Mouse (Mus musculus) hindbrain, embryonic 10.5 days (tissue): ENCODE data around the gene Aif1l. TPM values are rescaled to one million over a fixed set of nuclear protein-coding genes. Genes with fewer than 3 reads are reported as not detected.
"Not testable (repeated sequence)": the region's sequence is repeated elsewhere in the genome, so short reads cannot be mapped to it uniquely, and the experiment has no call there.

Source experiments
- DNase-seq: peaks from one replicate; pipeline ENCODE4 v3.0.0-alpha.2; 2017; ENCODE audit warnings: low spot score
- H3K27ac ChIP-seq: fragments of 300-500 bp; sonication (generic); 2 replicates; pipeline ENCODE4 v1.5.1; 2016; ENCODE audit warnings: mild to moderate bottlenecking, moderate library complexity
- H3K27me3 ChIP-seq: fragments of 300-500 bp; sonication (generic); 2 replicates; pipeline ENCODE4 v1.6.1; 2016; ENCODE audit warnings: mild to moderate bottlenecking; ENCODE audit not compliant: poor library complexity, insufficient read depth, severe bottlenecking
- H3K36me3 ChIP-seq: fragments of 300-500 bp; sonication (generic); 2 replicates; pipeline ENCODE4 v1.6.1; 2016; ENCODE audit warnings: mild to moderate bottlenecking, moderate library complexity
- H3K4me1 ChIP-seq: fragments of 300-500 bp; sonication (generic); replicated peaks from 2 replicates; pipeline ENCODE4 v1.6.1; 2016; ENCODE audit warnings: mild to moderate bottlenecking
- H3K4me3 ChIP-seq: fragments of 300-500 bp; sonication (generic); 2 replicates; pipeline ENCODE4 v1.5.1; 2016; ENCODE audit warnings: mild to moderate bottlenecking, moderate library complexity
- H3K9me3 ChIP-seq: fragments of 300-500 bp; sonication (generic); 2 replicates; pipeline ENCODE4 v1.6.1; 2016; ENCODE audit warnings: mild to moderate bottlenecking, moderate library complexity
- WGBS: fragments of 180-500 bp; shearing (Covaris S2); methylation state at CpG from one replicate; pipeline ENCODE4 v1.1.7; 2016; 5-methylcytosine and 5-hydroxymethylcytosine counted together
- polyA plus RNA-seq: library from polyadenylated mRNA; unstranded; fragments of >200 nt; fragmentation: Nextera tagmentation; extraction: Ambion mirVana; gene quantifications from 2 replicates; pipeline ENCODE4 v1.2.1, GENCODE M21; 2016

The Aif1l gene
- polyA plus RNA-seq, result 47.3 and 71.6 TPM in 2 replicates

GRCm38 (mm10) chr2:31950058-31950871 is at the start of gene Aif1l:
Gene Aif1l (plus strand): TSS chr2:31950139.
- peak; percentile 86 for DNase-seq
- Histone ChIP-seq H3K27ac (peak within 1 kb of the TSS; percentile 91), H3K4me3 (peak within 1 kb of the TSS; percentile 91), H3K9me3 (no peaks in the 10 kb centered on the region), H3K4me1 (peaks cover 53% of the 10 kb centered on the region), H3K36me3 (peaks cover 29% of the 10 kb centered on the region), H3K27me3 (peaks cover 18% of the 10 kb centered on the region)
- under 1% methylated on average over 66 of the region's 66 CpGs for WGBS

GRCm38 (mm10) chr2:31900932-31901331 is 49.0 kb upstream of the Aif1l start:
- H3K36me3 ChIP-seq, result no peaks in the 10 kb centered on the region
- H3K27ac ChIP-seq, result no peak overlapping the region
- no peaks in the 10 kb centered on the region for H3K9me3 ChIP-seq
- 72% methylated on average over 4 of the region's 4 CpGs for WGBS
- DNase-seq, result no peak
- peaks cover 60% of the 10 kb centered on the region for H3K4me1 ChIP-seq
- H3K4me3 ChIP-seq, result no peak overlapping the region
- H3K27me3 ChIP-seq, result peaks cover 4% of the 10 kb centered on the region; the same call in 1 of the 2 replicates

GRCm38 (mm10) chr2:31901659-31902362 is 48.1 kb upstream of the Aif1l start:
- no peak for DNase-seq
- 53% methylated on average over 4 of the region's 4 CpGs for WGBS
- Histone ChIP-seq H3K4me3 (no peak overlapping the region), H3K36me3 (no peaks in the 10 kb centered on the region), H3K4me1 (peaks cover 60% of the 10 kb centered on the region), H3K27ac (no peak overlapping the region), H3K9me3 (no peaks in the 10 kb centered on the region), H3K27me3 (peaks cover 4% of the 10 kb centered on the region; the same call in 1 of the 2 replicates)

GRCm38 (mm10) chr2:31904089-31904488 is 45.9 kb upstream of the Aif1l start:
- H3K27ac ChIP-seq, result 0 out of 2 replicates have a peak overlapping the region, but pooled peaks have one; percentile 31
- DNase-seq, result no peak
- no peak overlapping the region for H3K4me3 ChIP-seq
- H3K36me3 ChIP-seq, result no peaks in the 10 kb centered on the region
- no peaks in the 10 kb centered on the region for H3K9me3 ChIP-seq
- 21% methylated on average over 6 of the region's 6 CpGs for WGBS
- H3K27me3 ChIP-seq, result peaks cover 4% of the 10 kb centered on the region; the same call in 1 of the 2 replicates
- peaks cover 58% of the 10 kb centered on the region for H3K4me1 ChIP-seq

GRCm38 (mm10) chr2:31904622-31905021 is 45.3 kb upstream of the Aif1l start:
- Histone ChIP-seq H3K27ac (0 out of 2 replicates have a peak overlapping the region, but pooled peaks have one; percentile 31), H3K4me3 (no peak overlapping the region), H3K9me3 (no peaks in the 10 kb centered on the region), H3K27me3 (peaks cover 4% of the 10 kb centered on the region; the same call in 1 of the 2 replicates), H3K4me1 (peaks cover 52% of the 10 kb centered on the region), H3K36me3 (no peaks in the 10 kb centered on the region)
- DNase-seq, result peak; percentile 53
- WGBS, result 10% methylated on average over 8 of the region's 8 CpGs

- Histone ChIP-seq H3K27me3 (peaks cover 4% of the 10 kb centered on the region; the same call in 1 of the 2 replicates), H3K4me3 (no peak overlapping the region), H3K4me1 (peaks cover 42% of the 10 kb centered on the region), H3K9me3 (no peaks in the 10 kb centered on the region), H3K27ac (0 out of 2 replicates have a peak overlapping the region, but pooled peaks have one; percentile 6), H3K36me3 (no peaks in the 10 kb centered on the region)
- DNase-seq, result no peak
- WGBS, result 47% methylated on average over 9 of the region's 9 CpGs
Observed at GRCm38 (mm10) chr2:31905682-31906081, 44.3 kb upstream of the Aif1l start.

- H3K9me3 ChIP-seq, result no peaks in the 10 kb centered on the region
- no peak overlapping the region for H3K27ac ChIP-seq
- no peak overlapping the region for H3K4me3 ChIP-seq
- 92% methylated on average over 9 of the region's 9 CpGs for WGBS
- DNase-seq, result no peak
- H3K36me3 ChIP-seq, result no peaks in the 10 kb centered on the region
- H3K4me1 ChIP-seq, result peaks cover 34% of the 10 kb centered on the region
- peaks cover 4% of the 10 kb centered on the region; the same call in 1 of the 2 replicates for H3K27me3 ChIP-seq
Observed at GRCm38 (mm10) chr2:31906407-31906806, 43.5 kb upstream of the Aif1l start.

- no peak overlapping the region for H3K27ac ChIP-seq
Observed at GRCm38 (mm10) chr2:31912575-31912974, 37.4 kb upstream of the Aif1l start.

GRCm38 (mm10) chr2:31914213-31914612 is 35.7 kb upstream of the Aif1l start:
- H3K4me3 ChIP-seq, H3K27me3 ChIP-seq, H3K4me1 ChIP-seq, DNase-seq, H3K36me3 ChIP-seq, H3K9me3 ChIP-seq, H3K27ac ChIP-seq: not testable (repeated sequence)

More at GRCm38 (mm10) chr2:31912575-31912974, 37.4 kb upstream of the Aif1l start:
- DNase-seq, result peak; percentile 39
- Histone ChIP-seq H3K4me3 (no peak overlapping the region), H3K4me1 (0 out of 2 replicates have a peak, but pooled peaks cover 3% of the 10 kb centered on the region), H3K36me3 (no peaks in the 10 kb centered on the region), H3K9me3 (no peaks in the 10 kb centered on the region), H3K27me3 (no peaks in the 10 kb centered on the region)
- WGBS, result 76% methylated on average over 4 of the region's 4 CpGs

GRCm38 (mm10) chr2:31915112-31915511 is 34.8 kb upstream of the Aif1l start:
- Histone ChIP-seq H3K9me3 (no peaks in the 10 kb centered on the region), H3K4me1 (peaks cover 4% of the 10 kb centered on the region), H3K27ac (no peak overlapping the region), H3K36me3 (no peaks in the 10 kb centered on the region), H3K27me3 (peaks cover 5% of the 10 kb centered on the region; the same call in 1 of the 2 replicates), H3K4me3 (no peak overlapping the region)
- WGBS, result 24% methylated on average over 4 of the region's 4 CpGs
- peak; percentile 79 for DNase-seq

- Histone ChIP-seq H3K27ac (no peak overlapping the region), H3K27me3 (peaks cover 13% of the 10 kb centered on the region; the same call in 1 of the 2 replicates), H3K9me3 (no peaks in the 10 kb centered on the region), H3K36me3 (no peaks in the 10 kb centered on the region), H3K4me3 (no peak overlapping the region), H3K4me1 (peaks cover 9% of the 10 kb centered on the region)
- DNase-seq, result peak; percentile 40
- 32% methylated on average over 4 of the region's 4 CpGs for WGBS
Observed at GRCm38 (mm10) chr2:31917636-31918035, 32.3 kb upstream of the Aif1l start.

- peaks cover 13% of the 10 kb centered on the region; the same call in 1 of the 2 replicates for H3K27me3 ChIP-seq
- H3K36me3 ChIP-seq, result no peaks in the 10 kb centered on the region
- peaks cover 6% of the 10 kb centered on the region for H3K4me1 ChIP-seq
- 83% methylated on average over 4 of the region's 4 CpGs for WGBS
- no peaks in the 10 kb centered on the region for H3K9me3 ChIP-seq
- H3K27ac ChIP-seq, result no peak overlapping the region
- no peak for DNase-seq
- H3K4me3 ChIP-seq, result no peak overlapping the region
Observed at GRCm38 (mm10) chr2:31923645-31924044, 26.3 kb upstream of the Aif1l start.
